Mouse (Mus musculus) spleen, embryonic (tissue): ENCODE data around the gene Pias4.

Experiments used
- CTCF ChIA-PET: fragments of 350-600 bp; sonication (Branson Sonifier 250); formaldehyde crosslinking; loops from one replicate; lab custom pipeline; 2022; lab: Charles Lee

The Pias4 gene

DNA sequence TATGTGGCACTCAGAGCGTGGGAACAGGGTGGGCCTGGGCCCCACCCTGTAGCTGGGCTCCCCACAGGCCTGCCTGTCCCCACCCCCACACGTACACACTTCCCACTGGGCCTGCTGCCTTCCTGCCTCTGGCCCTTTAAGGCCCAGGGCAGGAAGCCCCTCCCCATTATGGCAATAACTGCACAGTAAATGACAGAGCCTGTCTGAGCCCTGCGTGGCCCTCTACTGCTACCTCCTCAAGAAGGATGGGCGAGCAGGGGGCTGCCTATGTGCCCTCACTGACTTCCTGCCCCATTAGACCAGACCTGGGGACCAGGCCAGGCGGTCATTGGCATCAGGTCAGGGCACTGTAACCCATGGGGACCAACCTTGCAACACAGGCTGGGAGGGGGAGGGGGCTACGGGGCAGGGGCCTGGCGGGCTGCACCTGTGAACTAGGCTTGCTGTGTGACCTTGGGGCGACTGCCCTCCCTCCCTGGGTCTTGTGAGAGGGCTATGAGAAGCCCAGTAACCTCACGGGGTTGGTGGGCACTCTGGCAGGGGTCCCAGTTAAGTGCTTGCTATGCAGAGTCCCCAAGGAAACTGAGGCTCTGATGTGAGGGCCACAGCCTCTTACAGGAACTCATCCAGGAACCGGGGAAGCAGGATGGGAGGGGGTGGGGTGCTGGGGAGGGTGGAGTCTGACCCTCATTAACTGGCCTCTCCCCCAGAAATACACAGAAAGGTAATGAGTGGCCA lies 26.8 kb downstream of the Pias4 start:
- CTCF ChIA-PET: no interaction called here

DNA sequence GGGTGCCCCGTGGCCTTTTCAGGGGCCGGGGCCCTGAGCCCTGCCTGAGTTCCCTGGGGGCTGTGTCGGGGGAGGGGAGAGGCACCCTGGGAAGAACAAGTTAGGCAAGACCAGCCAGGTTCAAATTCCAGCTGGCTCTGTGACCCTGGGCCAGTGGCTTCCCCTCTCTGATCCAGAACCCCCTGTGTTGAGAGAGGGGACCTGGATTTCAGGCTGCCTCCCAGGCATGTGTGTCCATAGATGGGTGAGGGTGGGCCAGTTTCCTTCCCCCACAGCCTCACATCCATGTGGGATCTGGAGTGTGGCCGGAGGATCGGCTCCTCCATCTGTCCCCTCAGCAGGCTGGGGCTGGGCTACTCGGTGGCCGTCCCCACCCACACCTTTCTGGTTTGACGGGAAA lies 27.7 kb downstream of the Pias4 start:
- CTCF ChIA-PET: interaction anchor here (0.7 kb wide), 1 partner anchor 72 kb away, joined by 4 read pairs; no protein-coding TSS in a partner anchor

DNA sequence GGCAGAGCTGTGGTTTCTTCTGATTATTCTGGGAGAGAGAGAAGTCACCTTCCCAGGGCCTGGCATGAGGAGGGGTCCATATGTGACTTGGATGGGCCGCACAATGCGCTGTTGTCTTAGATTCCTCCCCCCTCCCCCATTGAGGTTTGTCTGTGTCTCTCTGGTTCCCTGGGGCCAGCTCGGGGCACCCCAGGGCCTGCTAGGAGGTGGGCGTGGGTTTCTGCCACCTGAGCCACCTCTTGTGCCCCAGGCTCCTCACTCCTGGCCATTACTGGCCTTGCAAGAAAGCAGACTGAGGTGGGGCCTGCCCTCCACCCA lies 28.2 kb downstream of the Pias4 start:
- CTCF ChIA-PET: interaction anchor here (0.7 kb wide), 1 partner anchor 71 kb away, joined by 4 read pairs; no protein-coding TSS in a partner anchor

DNA sequence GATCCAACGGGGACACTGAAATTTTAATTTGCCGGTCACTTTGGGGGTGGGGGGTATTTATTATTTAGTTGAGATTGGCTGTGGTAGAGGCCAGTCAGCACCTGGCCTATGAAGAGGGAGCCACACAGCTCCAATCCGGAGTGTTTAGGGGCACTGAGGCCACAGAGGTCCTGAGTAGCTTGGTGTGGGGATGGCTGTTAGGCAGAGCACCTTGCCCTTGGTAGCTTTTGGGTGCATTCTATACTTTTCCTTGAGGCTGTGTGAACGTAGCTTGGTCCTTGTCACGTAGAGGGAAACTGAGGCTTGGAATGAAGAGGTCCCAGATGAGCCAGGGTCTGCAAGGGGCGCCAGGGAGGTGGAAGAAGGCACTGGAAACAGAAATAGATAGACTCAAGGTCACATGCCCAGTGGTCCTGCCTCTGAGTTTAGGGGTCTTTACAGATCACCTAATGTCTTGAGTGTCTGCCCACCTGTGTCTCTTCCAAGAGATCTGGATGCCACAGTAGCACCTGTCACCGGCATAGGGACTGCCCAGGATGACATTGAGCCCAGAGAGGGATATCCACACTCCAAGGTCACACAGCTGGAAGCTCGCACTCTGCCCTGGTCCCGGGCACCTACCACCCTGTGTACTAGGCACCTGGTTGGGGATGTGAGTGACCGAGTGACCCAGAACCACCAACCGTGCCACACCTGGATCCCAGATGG lies 28.7 kb downstream of the Pias4 start:
- CTCF ChIA-PET: interaction anchor here (0.6 to 1.3 kb wide), 2 partner anchors 9 to 23 kb away, joined by 5 read pairs; no protein-coding TSS in a partner anchor

DNA sequence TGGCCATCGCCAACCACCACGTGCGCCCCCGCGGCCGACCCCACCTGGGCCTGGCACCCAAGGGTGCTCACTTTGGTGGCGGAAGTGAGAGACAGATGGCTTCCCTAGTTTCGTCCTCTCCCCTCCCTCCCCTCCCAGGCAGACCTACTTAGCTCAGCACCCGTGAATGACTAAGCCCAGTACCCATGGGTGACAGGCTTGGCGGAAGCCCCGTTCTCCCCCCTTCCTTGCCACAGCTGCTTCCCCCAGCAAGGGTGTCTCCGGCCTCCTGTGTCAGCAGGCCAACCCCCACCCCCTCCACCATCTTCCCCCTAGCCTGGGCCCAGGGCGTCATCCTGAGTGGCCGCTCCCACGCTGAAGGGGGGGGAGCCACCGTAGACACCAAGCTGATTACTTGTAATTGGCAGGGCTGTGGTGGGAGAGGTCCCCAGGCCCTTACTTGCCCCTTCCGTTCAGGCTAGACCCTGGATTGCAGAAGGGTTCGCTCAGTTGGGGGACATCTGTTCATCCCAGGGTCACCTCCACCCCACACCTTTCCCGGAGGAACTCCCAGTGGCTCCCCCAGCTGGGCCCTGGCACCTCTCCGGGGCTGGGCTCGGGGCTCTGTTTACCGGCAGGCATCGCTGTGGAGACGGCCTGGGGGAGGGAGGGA lies 29.5 kb downstream of the Pias4 start:
- CTCF ChIA-PET: interaction anchor here (0.6 to 1.3 kb wide), 2 partner anchors 8 to 24 kb away, joined by 5 read pairs; no protein-coding TSS in a partner anchor

DNA sequence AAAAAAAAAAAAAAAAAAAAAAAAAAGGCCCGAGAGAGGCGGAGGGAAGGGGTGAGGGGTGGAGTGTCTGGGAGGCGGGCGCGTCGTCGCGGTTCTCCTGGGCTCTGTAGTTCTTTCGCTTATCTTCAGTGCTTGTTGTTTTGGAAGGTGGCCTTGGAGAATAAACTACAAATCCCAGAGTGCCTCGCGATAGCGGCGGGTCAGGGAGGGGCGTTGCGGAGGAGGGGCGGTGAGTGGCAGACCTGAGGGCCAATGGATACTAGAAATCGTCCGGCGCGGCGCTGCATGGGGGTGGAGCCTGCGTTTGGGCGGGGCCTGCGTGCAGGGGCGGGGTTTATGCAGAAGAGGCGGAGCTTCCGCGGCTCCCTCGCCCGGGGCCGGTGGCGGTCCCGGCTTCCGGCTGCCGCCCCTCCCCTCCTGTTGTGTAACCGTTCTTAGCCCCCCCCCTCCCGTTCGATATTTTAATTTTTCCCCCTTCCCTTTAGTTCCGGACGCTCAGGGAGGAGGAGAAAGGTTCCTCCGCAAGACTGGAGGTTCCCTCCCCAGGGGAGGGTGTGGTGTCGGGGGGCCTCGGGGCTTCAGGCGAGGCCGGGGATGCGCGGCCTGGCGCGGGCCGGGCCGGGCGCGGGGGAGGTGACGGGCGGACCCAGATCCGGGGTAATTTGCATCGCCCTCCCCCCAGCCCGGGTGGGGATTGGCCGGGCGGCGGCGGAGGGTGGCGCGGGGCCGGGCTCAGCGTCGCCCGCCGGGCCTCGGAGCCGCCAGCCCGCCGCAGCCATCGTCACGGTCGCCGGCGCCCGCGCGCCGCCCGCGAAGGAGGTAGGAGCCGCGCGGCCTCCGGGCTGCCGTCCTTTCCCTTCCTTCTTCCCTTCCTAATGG lies 30.2 kb downstream of the Pias4 start:
- CTCF ChIA-PET: interaction anchor here (1.3 kb wide), 1 partner anchor 25 kb away, joined by 5 read pairs; no protein-coding TSS in a partner anchor

DNA sequence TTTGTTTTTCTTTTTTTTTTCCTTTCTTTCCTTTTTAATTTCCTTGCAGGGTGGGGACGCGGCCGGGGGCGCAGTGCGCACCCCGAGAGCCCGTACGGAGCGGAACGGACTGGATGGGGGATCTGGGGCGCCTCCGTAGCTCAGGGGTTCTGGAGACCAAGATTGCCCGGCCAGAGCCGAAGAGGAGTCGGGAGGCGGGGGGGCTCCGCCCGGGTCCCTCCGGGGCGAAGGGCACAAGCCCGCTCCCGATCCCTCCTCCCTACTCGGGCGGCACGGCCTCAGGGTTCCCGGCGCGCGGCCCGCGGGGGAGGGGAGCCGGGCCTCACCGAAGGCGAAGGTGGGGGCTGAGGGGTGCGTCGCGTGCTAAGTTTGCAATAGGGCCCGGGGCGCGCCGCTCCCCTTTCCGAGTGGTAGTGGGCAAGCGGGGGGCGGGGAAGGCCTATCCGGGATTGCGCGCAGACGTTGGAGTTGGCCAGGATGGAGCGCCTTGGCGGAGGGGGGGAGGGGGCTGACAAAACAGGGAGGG lies 31.0 kb downstream of the Pias4 start:
- CTCF ChIA-PET: no interaction called here

DNA sequence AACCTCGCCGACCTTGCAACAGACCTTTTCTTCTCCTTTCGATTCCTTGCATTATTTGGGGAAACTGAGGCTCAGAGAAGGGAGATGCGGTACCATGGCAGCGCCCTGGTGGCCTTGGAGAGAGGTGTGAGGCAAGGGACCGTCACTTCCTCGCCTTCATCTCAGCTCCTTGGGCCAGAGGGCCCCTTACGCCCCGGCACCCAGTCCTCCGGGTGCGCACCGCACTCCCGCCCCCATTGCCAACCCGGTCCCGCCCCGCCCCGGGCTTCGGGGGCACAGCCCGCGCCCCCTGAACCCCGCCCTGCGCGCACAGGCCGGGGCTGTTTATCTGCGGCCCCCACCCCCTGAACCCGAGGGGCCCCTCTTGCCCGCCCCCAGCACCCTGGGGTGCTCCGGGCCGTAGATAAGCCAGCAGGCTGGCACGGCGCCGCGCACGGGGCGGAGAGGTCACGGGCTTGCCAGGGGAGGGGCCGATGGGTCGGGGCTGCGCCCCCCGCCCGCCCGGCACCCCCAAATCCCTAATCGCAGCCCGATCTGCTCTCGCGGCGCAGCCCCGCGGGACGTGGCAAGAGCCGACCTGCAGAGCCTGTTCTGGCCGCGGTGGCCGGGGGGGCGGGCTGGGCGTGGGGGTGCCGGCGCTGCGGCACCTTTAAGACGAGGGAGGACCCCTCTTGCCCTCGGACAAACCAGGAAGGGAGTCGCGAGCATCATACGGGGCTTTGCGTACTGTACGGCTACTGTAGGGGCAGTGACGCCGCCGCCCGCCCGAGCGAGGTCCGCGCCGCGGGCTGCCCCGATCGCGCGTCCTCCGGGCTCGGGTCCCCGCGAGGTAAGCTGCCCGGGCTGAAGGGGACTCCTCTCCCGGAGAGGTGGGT lies 31.7 kb downstream of the Pias4 start:
- CTCF ChIA-PET: no interaction called here

DNA sequence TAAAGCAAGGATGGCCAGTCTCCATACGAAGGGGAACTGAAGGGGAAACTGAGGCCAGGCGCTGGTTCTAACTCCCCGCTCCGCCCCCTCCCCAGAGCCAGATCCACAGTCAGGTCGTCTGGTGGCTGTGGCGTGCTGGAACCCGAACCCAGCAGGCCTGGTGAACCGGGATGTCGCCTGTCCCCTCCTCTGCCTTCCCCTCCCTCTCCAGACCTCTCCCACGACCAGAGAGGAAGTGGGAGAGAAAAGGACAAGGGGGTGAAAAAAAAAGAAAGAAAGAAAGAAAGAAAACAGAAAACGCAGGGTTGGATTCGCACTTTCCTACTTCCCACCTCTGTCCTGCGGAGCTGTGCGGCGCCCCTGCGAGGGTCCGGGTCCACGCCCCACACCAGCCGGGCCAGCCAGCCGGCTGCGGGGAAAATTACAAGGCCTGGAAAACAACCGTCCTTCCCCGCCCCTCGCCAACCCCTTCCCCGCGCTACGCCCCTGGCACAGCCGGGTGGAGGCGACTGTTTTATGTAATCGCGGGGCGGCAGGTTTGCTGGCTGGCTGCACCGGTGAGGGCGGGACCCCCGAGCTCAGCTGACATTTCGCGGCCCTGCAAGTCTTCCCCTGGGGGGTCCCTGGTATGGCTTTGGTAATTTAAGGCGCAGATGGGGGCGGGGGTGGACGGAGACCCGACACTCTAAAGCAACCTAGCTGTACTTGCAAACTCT lies 32.6 kb downstream of the Pias4 start, which contains the start of gene Zbtb7a:
TSS of gene Zbtb7a (plus strand) at position 255 of the 716 bp plus-strand sequence.
- CTCF ChIA-PET: no interaction called here

DNA sequence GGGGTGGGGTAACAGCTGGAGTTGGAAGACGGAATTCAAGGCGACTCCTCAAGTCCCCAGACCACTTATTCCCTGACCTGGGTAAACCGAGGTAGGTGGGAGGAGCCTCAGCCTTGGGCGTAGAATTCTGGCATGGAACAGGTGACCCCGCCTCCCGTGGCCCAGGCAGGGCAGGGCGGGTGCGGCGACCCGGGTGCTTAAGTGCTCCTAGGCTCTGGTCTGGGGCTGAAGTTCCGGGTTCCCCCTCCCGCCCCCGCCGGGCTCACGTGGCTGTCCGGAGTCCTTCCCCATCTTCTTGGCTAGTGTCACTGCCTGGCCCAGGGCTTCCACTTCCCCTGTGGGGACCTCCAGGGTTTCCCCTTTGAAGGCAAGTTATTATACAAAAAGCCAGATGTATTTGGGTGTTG lies 33.5 kb downstream of the Pias4 start:
- CTCF ChIA-PET: interaction anchor here (0.5 kb wide), 1 partner anchor 329 kb away, joined by 3 read pairs; the partner anchor contains the start of gene Amh

DNA sequence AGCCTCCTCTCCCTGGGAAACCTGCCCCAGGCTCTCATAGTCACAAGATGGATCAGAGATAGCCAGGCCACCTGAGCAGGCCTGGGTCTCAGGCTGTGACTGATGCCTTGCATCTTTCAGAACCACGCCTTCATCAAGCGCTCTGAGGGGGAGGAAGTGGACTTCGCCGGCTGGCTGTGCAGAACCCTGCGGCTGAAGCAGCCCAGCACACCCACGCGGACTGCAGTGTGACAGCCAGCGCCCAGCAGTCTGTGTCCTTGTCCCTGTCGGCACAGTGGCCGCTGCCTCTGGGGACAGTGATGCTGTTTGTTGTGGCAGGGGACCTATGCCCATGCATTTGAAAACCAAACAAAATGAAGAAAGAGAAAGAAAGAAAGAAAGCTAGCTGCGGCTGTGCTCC lies 44.2 kb downstream of the Pias4 start:
- CTCF ChIA-PET: no interaction called here

DNA sequence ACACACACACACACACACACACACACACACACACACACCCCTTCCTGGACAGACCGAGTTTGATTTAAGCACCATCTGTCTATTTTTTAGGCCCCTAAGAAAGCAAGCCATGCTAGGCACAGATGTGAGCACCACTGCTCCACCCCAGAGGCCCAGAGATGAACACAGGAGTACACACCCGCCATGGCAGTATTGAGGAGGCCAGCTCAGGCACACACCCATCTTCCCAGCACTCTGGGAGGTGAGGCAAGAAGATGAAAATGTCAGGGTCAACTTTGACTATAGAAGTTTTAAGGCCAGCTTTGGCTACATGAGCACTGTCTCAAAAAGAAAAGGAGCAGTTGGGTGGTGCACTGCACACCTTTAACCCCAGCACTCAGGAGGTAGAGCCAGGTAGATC lies 44.8 kb downstream of the Pias4 start:
- CTCF ChIA-PET: no interaction called here

DNA sequence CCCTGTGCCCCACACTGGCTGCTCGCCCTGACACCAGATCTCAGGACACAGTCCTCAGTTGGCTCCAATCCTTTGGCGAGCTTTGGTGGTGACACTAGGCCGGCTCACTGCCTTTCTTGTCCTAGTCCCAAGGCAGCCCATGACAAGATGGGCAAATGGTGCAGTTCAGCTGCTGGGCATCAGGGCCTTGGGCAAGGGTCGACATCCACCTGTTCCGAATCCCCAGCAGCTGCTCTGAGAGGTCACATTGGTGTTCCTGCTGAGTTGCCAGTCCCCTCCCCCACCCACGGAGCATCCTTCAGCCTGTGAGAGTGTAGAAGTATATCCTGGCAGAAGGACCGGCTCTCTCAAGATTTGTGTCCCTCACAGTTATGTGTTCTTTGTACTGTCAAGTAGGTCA lies 47.1 kb downstream of the Pias4 start:
- CTCF ChIA-PET: interaction anchor here (0.6 kb wide), 1 partner anchor 46 kb away, joined by 3 read pairs; no protein-coding TSS in a partner anchor

DNA sequence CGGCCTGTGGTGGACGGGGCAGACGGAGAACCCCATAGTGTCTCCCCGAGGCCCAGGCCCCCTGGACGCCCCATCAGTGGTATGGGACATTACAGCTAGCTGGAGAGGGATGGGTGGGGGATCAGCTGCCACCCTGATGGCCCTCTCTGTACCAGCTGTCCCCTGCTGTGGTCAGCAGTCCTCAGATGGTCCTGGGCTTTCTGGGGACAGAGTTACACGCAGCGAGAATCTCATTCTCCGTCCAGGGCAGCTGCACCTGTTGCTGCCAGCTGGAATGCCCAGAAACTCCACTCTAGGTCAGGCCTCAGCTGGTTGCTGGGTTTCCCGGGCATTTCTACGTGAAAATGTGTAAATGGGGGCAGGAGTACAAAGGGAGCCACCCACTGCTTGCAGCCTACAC lies 48.1 kb downstream of the Pias4 start:
- CTCF ChIA-PET: no interaction called here

DNA sequence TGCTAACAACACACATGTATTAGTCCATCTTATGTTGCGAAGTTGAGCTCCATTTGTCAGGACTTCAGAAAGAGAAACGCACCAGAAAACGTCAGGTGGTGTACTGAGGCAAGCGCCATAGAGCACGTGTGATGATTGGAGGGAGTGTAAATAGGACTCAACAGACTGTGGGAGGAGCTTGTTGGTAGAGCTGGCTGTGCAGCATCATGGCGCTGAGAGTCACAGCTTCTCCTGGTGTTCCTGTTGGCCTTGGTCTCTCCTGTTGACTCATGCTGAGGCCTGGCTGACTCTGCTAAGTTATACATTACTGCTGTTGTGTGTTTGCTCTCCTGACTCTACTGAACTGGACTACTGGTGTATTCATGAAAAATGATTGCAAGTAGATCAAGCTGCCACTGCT lies 54.8 kb downstream of the Pias4 start:
- CTCF ChIA-PET: no interaction called here

DNA sequence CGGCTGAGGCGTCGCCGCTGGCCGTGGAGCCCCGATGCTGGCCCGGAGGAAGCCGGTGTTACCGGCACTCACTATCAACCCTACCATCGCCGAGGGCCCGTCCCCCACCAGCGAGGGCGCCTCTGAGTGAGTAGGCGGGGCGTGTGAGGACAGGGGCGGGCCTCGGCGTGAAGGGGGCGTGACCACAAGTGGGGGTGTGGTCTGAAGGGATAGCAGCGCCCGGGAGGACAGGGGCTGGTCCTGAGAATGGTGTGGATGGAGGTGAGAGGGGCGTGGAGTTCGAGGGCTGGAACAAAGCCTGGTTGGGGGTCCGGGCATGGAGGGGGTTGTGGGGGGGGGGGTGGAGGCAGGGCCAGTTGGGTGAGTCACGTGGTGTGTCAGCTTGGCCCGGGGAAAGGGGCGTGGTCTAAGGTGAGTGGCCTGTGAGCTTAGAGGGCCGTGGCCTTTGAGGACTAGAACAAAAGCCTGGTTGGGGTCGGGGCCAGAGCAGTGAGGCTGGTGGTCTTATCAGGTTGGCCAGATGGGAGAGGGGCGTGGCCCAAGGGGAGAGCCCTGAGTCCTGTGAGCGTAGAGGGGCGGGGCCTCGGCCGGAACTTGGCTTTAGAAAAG lies 61.5 kb downstream of the Pias4 start:
- CTCF ChIA-PET: interaction anchor here (0.7 to 1.0 kb wide), 2 partner anchors 10 to 158 kb away, joined by 3 to 4 read pairs; no protein-coding TSS in a partner anchor

DNA sequence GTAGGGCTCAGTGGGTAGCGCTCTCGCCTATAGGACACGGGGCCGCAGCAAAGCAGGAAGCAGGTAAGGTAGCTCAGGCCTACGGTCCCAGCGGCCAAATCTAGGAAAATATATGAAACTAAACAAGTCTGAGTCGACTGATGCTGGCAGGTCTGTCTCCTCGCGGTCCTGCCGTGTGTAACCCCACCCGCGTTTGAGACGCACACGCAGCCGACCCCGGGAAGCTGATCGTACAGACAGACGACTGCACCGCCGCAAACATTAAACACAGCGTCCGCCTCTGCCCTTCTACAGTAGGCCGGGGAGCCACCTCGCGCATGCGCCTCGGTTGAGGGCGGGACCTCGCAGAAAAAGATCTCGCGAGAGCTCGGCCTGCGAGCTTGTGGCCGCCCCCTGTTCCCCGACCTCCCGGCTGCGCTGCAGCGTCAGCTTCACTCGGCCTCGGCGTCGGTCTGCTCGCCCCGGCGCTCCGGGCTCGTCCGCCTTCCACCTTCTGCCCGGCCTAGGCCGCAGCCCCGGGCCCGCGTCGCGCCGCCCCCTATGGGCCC lies 62.1 kb downstream of the Pias4 start, which contains the start of gene Map2k2:
TSS of gene Map2k2 (plus strand) at position 351 of the 548 bp plus-strand sequence.
- CTCF ChIA-PET: interaction anchor here (1.0 kb wide), 1 partner anchor 57 kb away, joined by 3 read pairs; no protein-coding TSS in a partner anchor
